In genomic region chr6:118984181-118984901, GRCm38 (mm10) we compare ENCODE assay signal across 10 mouse cellular contexts.
A peak's percentile ranks its signal among the peaks of the same experiment; 100 is the strongest.
DNase-seq lines count a peak whose midpoint lies in the region; ATAC-seq and TF ChIP-seq lines count a peak whose summit lies in the region.
"Had no signal": no experiment of that assay in that cellular context is flagged by ENCODE, and none has a peak within 500 bp of the region (broad histone marks: within the 10 kb centered on the region; RNA-seq: fewer than 3 reads in every experiment).

No protein-coding gene starts in this region.

- intact Hi-C loops in heart, postnatal 25 days (cut with DNase I) = no loop called here

- TF ChIP-seq POLR2A in olfactory bulb, adult 2 months (IDR thresholded peaks at IDR 0.05; ENCODE audit: insufficient read depth, low read depth, low read length) = no peak

- no peak for DNase-seq in heart, embryonic 10.5 days (ENCODE audit: low spot score)
- no peak for DNase-seq in heart, postnatal 25 days (ENCODE audit: low spot score)
- peak; percentile 65 to 66 for DNase-seq in adrenal gland, postnatal 36 days
- DNase-seq in forebrain, postnatal 0 days = peak; percentile 32
- no peak for DNase-seq in spleen, postnatal 36 days (ENCODE audit: low spot score in 2 of 2)
- no peak for DNase-seq in urinary bladder, postnatal 10 days (ENCODE audit: low spot score)
- DNase-seq in spleen, postnatal 10 days (ENCODE audit: low spot score in 2 of 2) = no peak
- DNase-seq: gastrocnemius, postnatal 10 days had no signal

- peaks cover 42% of the 10 kb centered on the region for H3K4me1 ChIP-seq in heart, embryonic 10.5 days
- peaks cover 15% of the 10 kb centered on the region; the same call in 1 of the 2 replicates for H3K4me1 ChIP-seq in forebrain, postnatal 0 days (ENCODE audit: insufficient read depth)
- peaks cover 38% of the 10 kb centered on the region for H3K4me1 ChIP-seq in olfactory bulb, adult 2 months (ENCODE audit: control insufficient read depth, insufficient read depth, low read length)

- H3K27ac ChIP-seq in heart, embryonic 10.5 days = peak overlapping the region; percentile 42; the same call in 1 of the 2 replicates
- H3K27ac ChIP-seq in forebrain, postnatal 0 days (ENCODE audit: low read depth, low read length) = peak overlapping the region; percentile 9; the same call in 1 of the 2 replicates
- H3K27ac ChIP-seq in olfactory bulb, adult 2 months (ENCODE audit: insufficient read depth, low read depth, low read length) = 0 out of 2 replicates have a peak overlapping the region, but pooled peaks have one; percentile 2

- H3K27me3 ChIP-seq in heart, embryonic 10.5 days (ENCODE audit: insufficient read depth, poor library complexity, severe bottlenecking) = no peaks in the 10 kb centered on the region
- no peaks in the 10 kb centered on the region for H3K27me3 ChIP-seq in forebrain, postnatal 0 days (ENCODE audit: insufficient read depth, low read length)
- H3K27me3 ChIP-seq: Patski had no signal

- H3K9ac ChIP-seq in forebrain, postnatal 0 days = no peak overlapping the region

- H3K9me3 ChIP-seq in heart, embryonic 10.5 days = no peaks in the 10 kb centered on the region
- H3K9me3 ChIP-seq in forebrain, postnatal 0 days (ENCODE audit: low read length) = no peaks in the 10 kb centered on the region

- no peaks in the 10 kb centered on the region for H3K36me3 ChIP-seq in heart, embryonic 10.5 days
- H3K36me3 ChIP-seq in forebrain, postnatal 0 days (ENCODE audit: insufficient read depth) = no peaks in the 10 kb centered on the region

- 47% methylated on average over 11 of the region's 11 CpGs for WGBS in heart, embryonic 10.5 days
- WGBS in forebrain, postnatal 0 days = 25% methylated on average over 11 of the region's 11 CpGs
- WGBS in olfactory bulb, adult 2 months = 42% methylated on average over 11 of the region's 11 CpGs

- no peak overlapping the region for H3K4me2 ChIP-seq in forebrain, postnatal 0 days (ENCODE audit: low read depth)

- peak; percentile 52 for ATAC-seq in forebrain, postnatal 0 days
- ATAC-seq: Patski had no signal

- H3K4me3 ChIP-seq in heart, embryonic 10.5 days = no peak overlapping the region
- H3K4me3 ChIP-seq in forebrain, postnatal 0 days (ENCODE audit: low read depth, low read length) = no peak overlapping the region
- H3K4me3 ChIP-seq in olfactory bulb, adult 2 months (ENCODE audit: insufficient read depth, low read depth, low read length) = no peak overlapping the region

- no peak for TF ChIP-seq CTCF in forebrain, postnatal 0 days (IDR thresholded peaks at IDR 0.05; ENCODE audit: low read depth)
- TF ChIP-seq CTCF in olfactory bulb, adult 2 months (IDR thresholded peaks at IDR 0.05; ENCODE audit: insufficient read depth, low read depth, low read length) = no peak

Comparison
In these comparisons a context has a peak if more than half of its experiments do, and no peak if none do; other contexts are left out.
1. DNase-seq: peak in adrenal gland, postnatal 36 days (2 of 2) and forebrain, postnatal 0 days (single experiment); none in heart, embryonic 10.5 days (single experiment), heart, postnatal 25 days (single experiment), spleen, postnatal 36 days (0 of 2), urinary bladder, postnatal 10 days (single experiment) and spleen, postnatal 10 days (0 of 2).
2. Peak in every context shown above with its lines, with median percentiles within 50 percentile points of each other: H3K27ac ChIP-seq.